Mouse (Mus musculus): ENCODE measurements around the gene Cacul1. TPM values are rescaled to one million over a fixed set of nuclear protein-coding genes. Genes with fewer than 3 reads are reported as not detected.

The Cacul1 gene
- total and polyA plus RNA-seq, 3 experiments, result 48.6 to 113 (median 53.5) TPM

GRCm38 (mm10) chr19:60586652-60587051, 5.8 kb upstream of the Cacul1 start:
- peaks cover 0 to 6% of the 10 kb centered on the region in 2 experiments; a peak in 2 of 4 replicates for H3K36me3 ChIP-seq (ENCODE audit: control insufficient read depth in 1 of 2, insufficient read depth in 2 of 2, low read length in 2 of 2)
- H3K4me3 ChIP-seq (ENCODE audit: control insufficient read depth in 1 of 2, insufficient read depth in 1 of 2, low read depth in 2 of 2, low read length in 2 of 2), result no peak overlapping the region
- DNase-seq (ENCODE audit: low read depth, low spot score), result no peak
- H3K27me3 ChIP-seq (ENCODE audit: control insufficient read depth in 1 of 2, insufficient read depth in 2 of 2, low read length in 2 of 2), result no peaks in the 10 kb centered on the region
- no peak overlapping the region for H3K9ac ChIP-seq (ENCODE audit: control insufficient read depth, low read depth, low read length, poor library complexity, severe bottlenecking)
- H3K27ac ChIP-seq (ENCODE audit: control insufficient read depth, low read depth, low read length), result no peak overlapping the region
- H3K9me3 ChIP-seq (replicated peaks; ENCODE audit: insufficient read depth, low read length), result no peaks in the 10 kb centered on the region
- TF ChIP-seq SMC3 (IDR thresholded peaks at IDR 0.05; ENCODE audit: low read depth, low read length) (no peak), USF1 (IDR thresholded peaks at IDR 0.05; ENCODE audit: low read depth, low read length) (no peak), CTCF (IDR thresholded peaks at IDR 0.05 in 2 of 3, conservative IDR thresholded peaks at IDR 0.05 in 1 of 3; ENCODE audit: control insufficient read depth in 1 of 3, insufficient read depth in 1 of 3, low read depth in 2 of 3, low read length in 3 of 3, poor library complexity in 1 of 3, severe bottlenecking in 1 of 3) (peak in 1 of 3 experiments; percentile 11; a peak in 1 of 6 replicates), NELFE (IDR thresholded peaks at IDR 0.05; ENCODE audit: low read depth, low read length) (no peak), POLR2AphosphoS2 (IDR thresholded peaks at IDR 0.05; ENCODE audit: low read length) (no peak), POLR2A (IDR thresholded peaks at IDR 0.05; ENCODE audit: control insufficient read depth in 1 of 2, insufficient read depth in 1 of 2, low read depth in 1 of 2, low read length in 2 of 2, poor library complexity in 1 of 2) (no peak), MAFK (IDR thresholded peaks at IDR 0.05; ENCODE audit: borderline replicate concordance, low read depth, low read length) (no peak)
- no peaks in the 10 kb centered on the region for H3K79me2 ChIP-seq (ENCODE audit: control insufficient read depth, insufficient read depth, low read length, poor library complexity)
- peaks cover under 1 to 8% of the 10 kb centered on the region in 2 experiments; a peak in 2 of 4 replicates for H3K4me1 ChIP-seq (ENCODE audit: control insufficient read depth in 1 of 2, insufficient read depth in 2 of 2, low read length in 2 of 2)

- Histone ChIP-seq H3K27ac (ENCODE audit: control insufficient read depth, low read depth, low read length) (no peak overlapping the region), H3K4me3 (ENCODE audit: control insufficient read depth in 1 of 2, insufficient read depth in 1 of 2, low read depth in 2 of 2, low read length in 2 of 2) (no peak overlapping the region), H3K27me3 (ENCODE audit: control insufficient read depth in 1 of 2, insufficient read depth in 2 of 2, low read length in 2 of 2) (no peaks in the 10 kb centered on the region), H3K4me1 (ENCODE audit: control insufficient read depth in 1 of 2, insufficient read depth in 2 of 2, low read length in 2 of 2) (peaks cover 3 to 11% of the 10 kb centered on the region in 2 experiments; a peak in 3 of 4 replicates), H3K9ac (ENCODE audit: control insufficient read depth, low read depth, low read length, poor library complexity, severe bottlenecking) (no peak overlapping the region), H3K36me3 (ENCODE audit: control insufficient read depth in 1 of 2, insufficient read depth in 2 of 2, low read length in 2 of 2) (peaks cover 0 to 13% of the 10 kb centered on the region in 2 experiments; a peak in 3 of 4 replicates), H3K79me2 (ENCODE audit: control insufficient read depth, insufficient read depth, low read length, poor library complexity) (peaks cover 23% of the 10 kb centered on the region), H3K9me3 (replicated peaks; ENCODE audit: insufficient read depth, low read length) (no peaks in the 10 kb centered on the region)
- TF ChIP-seq JUND (IDR thresholded peaks at IDR 0.05; ENCODE audit: low read depth, low read length) (no peak), TAL1 (IDR thresholded peaks at IDR 0.05; ENCODE audit: low read length) (no peak), ZNF384 (IDR thresholded peaks at IDR 0.05; ENCODE audit: low read depth, low read length) (no peak), ZC3H11A (IDR thresholded peaks at IDR 0.05; ENCODE audit: low read depth, low read length) (no peak), USF1 (IDR thresholded peaks at IDR 0.05; ENCODE audit: low read depth, low read length) (no peak), SMC3 (IDR thresholded peaks at IDR 0.05; ENCODE audit: low read depth, low read length) (no peak), TBP (IDR thresholded peaks at IDR 0.05; ENCODE audit: low read depth, low read length) (no peak), POLR2A (IDR thresholded peaks at IDR 0.05; ENCODE audit: control insufficient read depth in 1 of 2, insufficient read depth in 1 of 2, low read depth in 1 of 2, low read length in 2 of 2, poor library complexity in 1 of 2) (no peak), GATA1 (IDR thresholded peaks at IDR 0.05; ENCODE audit: low read depth, low read length) (no peak), MYC (IDR thresholded peaks at IDR 0.05; ENCODE audit: low read depth, low read length) (no peak), MXI1 (IDR thresholded peaks at IDR 0.05; ENCODE audit: low read depth, low read length) (no peak), HCFC1 (IDR thresholded peaks at IDR 0.05; ENCODE audit: low read depth, low read length) (no peak), KAT2A (conservative IDR thresholded peaks at IDR 0.05; ENCODE audit: low read depth, low read length) (no peak)
- DNase-seq (ENCODE audit: low read depth, low spot score), result no peak
These were observed 2.4 kb upstream of the Cacul1 start for GRCm38 (mm10) chr19:60583201-60583600.

All from MEL (cell line).